Mouse (Mus musculus): ENCODE results near the gene Abhd18. TPM values are rescaled to one million over a fixed set of nuclear protein-coding genes. Genes with fewer than 3 reads are reported as not detected.
"Not testable (repeated sequence)": the region's sequence is repeated elsewhere in the genome, so short reads cannot be mapped to it uniquely, and the experiment has no call there.

Gene Abhd18
- polyA plus RNA-seq, 1 experiment = 18.8 TPM

GRCm38 (mm10) chr3:40813275-40813674 lies 33.5 kb upstream of the Abhd18 start:
- DNase-seq = no peak
- Histone ChIP-seq H3K4me1 (ENCODE audit: control insufficient read depth, insufficient read depth, low read length) (no peaks in the 10 kb centered on the region), H3K27me3 (ENCODE audit: control insufficient read depth, insufficient read depth, low read length) (no peaks in the 10 kb centered on the region), H3K27ac (ENCODE audit: insufficient read depth, low read length) (no peak overlapping the region), H3K4me3 (replicated peaks; ENCODE audit: insufficient read depth, low read depth, low read length) (no peak overlapping the region)
- 97% methylated on average over 2 of the region's 2 CpGs for WGBS
- TF ChIP-seq POLR2A (IDR thresholded peaks at IDR 0.05; ENCODE audit: borderline replicate concordance, insufficient read depth, low read length) (no peak), CTCF (IDR thresholded peaks at IDR 0.05; ENCODE audit: borderline replicate concordance, insufficient read depth, low read depth, low read length) (no peak)

- WGBS = 57% methylated on average over 6 of the region's 6 CpGs
- H3K4me3 ChIP-seq (replicated peaks; ENCODE audit: insufficient read depth, low read depth, low read length); H3K27me3 ChIP-seq (ENCODE audit: control insufficient read depth, insufficient read depth, low read length); H3K27ac ChIP-seq (ENCODE audit: insufficient read depth, low read length); H3K4me1 ChIP-seq (ENCODE audit: control insufficient read depth, insufficient read depth, low read length): not testable (repeated sequence)
- DNase-seq = peak; percentile 21 to 27
These were observed 1.2 kb upstream of the Abhd18 start for GRCm38 (mm10) chr3:40845521-40845920.

- under 1% methylated on average over 39 of the region's 39 CpGs for WGBS
- Histone ChIP-seq H3K27ac (ENCODE audit: insufficient read depth, low read length) (peak within 1 kb of the TSS; percentile 57), H3K4me3 (replicated peaks; ENCODE audit: insufficient read depth, low read depth, low read length) (peak within 1 kb of the TSS; percentile 72)
- not testable (repeated sequence) for H3K4me1 ChIP-seq (ENCODE audit: control insufficient read depth, insufficient read depth, low read length); H3K27me3 ChIP-seq (ENCODE audit: control insufficient read depth, insufficient read depth, low read length)
- peak; percentile 56; the same call in 1 of the 2 replicates for TF ChIP-seq POLR2A (IDR thresholded peaks at IDR 0.05; ENCODE audit: borderline replicate concordance, insufficient read depth, low read length)
- peak; percentile 52 for TF ChIP-seq CTCF (IDR thresholded peaks at IDR 0.05; ENCODE audit: borderline replicate concordance, insufficient read depth, low read depth, low read length)
- DNase-seq = peak; percentile 98 to 99
These were observed 255 bp upstream of the Abhd18 start, which contains the start of gene Mfsd8 for GRCm38 (mm10) chr3:40846473-40846956. Gene Mfsd8 (minus strand): TSS chr3:40846886.

GRCm38 (mm10) chr3:40847018-40847417 lies 248 bp downstream of the Abhd18 start:
- H3K4me1 ChIP-seq (ENCODE audit: control insufficient read depth, insufficient read depth, low read length); H3K27me3 ChIP-seq (ENCODE audit: control insufficient read depth, insufficient read depth, low read length): not testable (repeated sequence)
- peak; percentile 52; the same call in 1 of the 2 replicates for TF ChIP-seq CTCF (IDR thresholded peaks at IDR 0.05; ENCODE audit: borderline replicate concordance, insufficient read depth, low read depth, low read length)
- H3K4me3 ChIP-seq (replicated peaks; ENCODE audit: insufficient read depth, low read depth, low read length) = peak overlapping the region; percentile 58
- peak overlapping the region; percentile 26 for H3K27ac ChIP-seq (ENCODE audit: insufficient read depth, low read length)
- peak; percentile 84 to 85 for DNase-seq
- WGBS = 1% methylated on average over 19 of the region's 21 CpGs

- 75% methylated on average over 2 of the region's 2 CpGs for WGBS
- not testable (repeated sequence) for H3K4me3 ChIP-seq (replicated peaks; ENCODE audit: insufficient read depth, low read depth, low read length); H3K27me3 ChIP-seq (ENCODE audit: control insufficient read depth, insufficient read depth, low read length); H3K4me1 ChIP-seq (ENCODE audit: control insufficient read depth, insufficient read depth, low read length); DNase-seq; H3K27ac ChIP-seq (ENCODE audit: insufficient read depth, low read length)
These were observed 1.2 kb downstream of the Abhd18 start for GRCm38 (mm10) chr3:40847936-40848335.

- not testable (repeated sequence) for DNase-seq; H3K27ac ChIP-seq (ENCODE audit: insufficient read depth, low read length); H3K4me1 ChIP-seq (ENCODE audit: control insufficient read depth, insufficient read depth, low read length); H3K27me3 ChIP-seq (ENCODE audit: control insufficient read depth, insufficient read depth, low read length); H3K4me3 ChIP-seq (replicated peaks; ENCODE audit: insufficient read depth, low read depth, low read length)
- WGBS = 92% methylated on average over 3 of the region's 3 CpGs
These were observed 6.5 kb downstream of the Abhd18 start for GRCm38 (mm10) chr3:40853123-40853738.

- Histone ChIP-seq H3K27ac (ENCODE audit: insufficient read depth, low read length) (peak overlapping the region; percentile 14; the same call in 1 of the 2 replicates), H3K4me3 (replicated peaks; ENCODE audit: insufficient read depth, low read depth, low read length) (peak overlapping the region; percentile 74)
- WGBS = under 1% methylated on average over 38 of the region's 38 CpGs
- not testable (repeated sequence) for H3K4me1 ChIP-seq (ENCODE audit: control insufficient read depth, insufficient read depth, low read length); H3K27me3 ChIP-seq (ENCODE audit: control insufficient read depth, insufficient read depth, low read length)
- TF ChIP-seq CTCF (IDR thresholded peaks at IDR 0.05; ENCODE audit: borderline replicate concordance, insufficient read depth, low read depth, low read length) = peak; percentile 47; the same call in 1 of the 2 replicates
- peak; percentile 99 to 100 for DNase-seq
These were observed 47.1 kb downstream of the Abhd18 start for GRCm38 (mm10) chr3:40893816-40894258.

- not testable (repeated sequence) for H3K27me3 ChIP-seq (ENCODE audit: control insufficient read depth, insufficient read depth, low read length); H3K4me1 ChIP-seq (ENCODE audit: control insufficient read depth, insufficient read depth, low read length)
- peak overlapping the region; percentile 83 for H3K27ac ChIP-seq (ENCODE audit: insufficient read depth, low read length)
- peak overlapping the region; percentile 88 for H3K4me3 ChIP-seq (replicated peaks; ENCODE audit: insufficient read depth, low read depth, low read length)
- peak in 1 of 2 experiments; percentile 62 for DNase-seq
- WGBS = under 1% methylated on average over 21 of the region's 24 CpGs
These were observed 47.6 kb downstream of the Abhd18 start for GRCm38 (mm10) chr3:40894336-40894735.

GRCm38 (mm10) chr3:40902443-40902842 lies 55.7 kb downstream of the Abhd18 start, which contains the start of gene 1700034I23Rik:
Gene 1700034I23Rik (minus strand): TSS chr3:40902543.
- not testable (repeated sequence) for H3K27ac ChIP-seq (ENCODE audit: insufficient read depth, low read length); DNase-seq; H3K4me3 ChIP-seq (replicated peaks; ENCODE audit: insufficient read depth, low read depth, low read length); H3K27me3 ChIP-seq (ENCODE audit: control insufficient read depth, insufficient read depth, low read length); H3K4me1 ChIP-seq (ENCODE audit: control insufficient read depth, insufficient read depth, low read length)
- 98% methylated on average over 8 of the region's 10 CpGs for WGBS
